Mouse (Mus musculus): ENCODE data around the gene Sfrp2. TPM values are rescaled to one million over a fixed set of nuclear protein-coding genes. Genes with fewer than 3 reads are reported as not detected.

Sfrp2 gene
- polyA plus RNA-seq, 1 experiment, result 0.67 TPM

DNA sequence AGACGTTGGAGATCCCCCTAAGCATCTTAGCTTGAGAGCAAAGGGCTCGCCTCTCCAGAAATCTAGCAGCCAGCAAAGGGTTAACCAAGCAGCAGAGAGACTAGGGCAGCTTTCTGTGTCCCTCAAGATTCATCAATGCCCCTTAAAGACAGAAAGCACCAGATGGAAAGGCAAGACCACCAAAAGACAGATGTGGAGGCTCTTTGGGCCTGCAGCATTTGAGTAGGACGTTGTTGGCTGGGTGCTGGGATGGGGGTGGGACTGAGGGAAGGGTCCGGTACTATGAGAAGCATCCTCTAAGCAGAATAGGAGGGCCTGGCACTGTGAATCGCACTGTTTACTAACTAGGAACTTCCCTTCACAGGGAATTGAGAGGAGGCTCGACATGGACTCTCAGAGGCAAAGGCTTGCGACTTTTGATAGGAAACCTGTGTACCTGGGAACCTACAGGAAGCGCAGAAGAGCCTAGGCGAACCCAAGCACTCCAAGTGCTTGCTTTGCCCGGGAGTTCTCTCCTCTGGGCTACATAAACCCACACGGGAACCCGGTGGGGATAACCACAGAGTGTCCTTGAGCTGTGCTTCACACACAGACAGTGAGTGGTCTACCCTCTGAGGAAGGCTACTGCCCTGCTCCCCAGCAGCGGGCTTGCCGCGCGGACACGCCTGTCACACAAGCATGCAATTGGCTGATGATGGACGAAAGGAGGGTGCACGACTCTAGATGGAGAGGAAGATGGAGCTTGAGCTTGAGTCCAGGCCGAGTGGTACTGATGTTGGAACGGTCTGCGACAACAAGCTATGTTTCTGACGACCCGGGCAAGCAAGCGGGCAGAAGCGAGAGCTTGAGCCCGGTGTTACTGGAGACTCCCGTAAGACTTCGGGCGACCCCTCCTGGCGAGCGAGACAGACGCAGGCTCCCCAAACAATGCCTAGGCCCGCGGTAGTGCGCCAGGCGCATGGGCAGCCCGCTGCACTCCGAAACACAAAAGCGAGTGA, 2.3 kb upstream of the Sfrp2 start:
- peaks cover 12% of the 10 kb centered on the region for H3K4me1 ChIP-seq (ENCODE audit: control insufficient read depth, insufficient read depth, low read length)
- no peaks in the 10 kb centered on the region for H3K36me3 ChIP-seq (ENCODE audit: control insufficient read depth, insufficient read depth, low read length)
- no peaks in the 10 kb centered on the region; the same call in 1 of the 2 replicates for H3K27me3 ChIP-seq (ENCODE audit: control insufficient read depth, insufficient read depth, low read length)
- H3K27ac ChIP-seq (ENCODE audit: control insufficient read depth, insufficient read depth, low read depth, low read length), result no peak overlapping the region
- peak overlapping the region; percentile 20 for H3K4me3 ChIP-seq (ENCODE audit: control insufficient read depth, low read depth, low read length)
- TF ChIP-seq POLR2A (IDR thresholded peaks at IDR 0.05; ENCODE audit: control insufficient read depth, low read depth, low read length) (no peak), CTCF (IDR thresholded peaks at IDR 0.05; ENCODE audit: control insufficient read depth, insufficient read depth, insufficient replicate concordance, low read depth, low read length) (no peak; the same call in 1 of the 2 replicates)

DNA sequence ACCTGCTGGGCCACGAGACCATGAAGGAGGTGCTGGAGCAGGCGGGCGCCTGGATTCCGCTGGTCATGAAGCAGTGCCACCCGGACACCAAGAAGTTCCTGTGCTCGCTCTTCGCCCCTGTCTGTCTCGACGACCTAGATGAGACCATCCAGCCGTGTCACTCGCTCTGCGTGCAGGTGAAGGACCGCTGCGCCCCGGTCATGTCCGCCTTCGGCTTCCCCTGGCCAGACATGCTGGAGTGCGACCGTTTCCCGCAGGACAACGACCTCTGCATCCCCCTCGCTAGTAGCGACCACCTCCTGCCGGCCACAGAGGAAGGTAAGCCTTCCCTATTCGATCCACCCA, 577 bp downstream of the Sfrp2 start:
- Histone ChIP-seq H3K27me3 (ENCODE audit: control insufficient read depth, insufficient read depth, low read length) (no peaks in the 10 kb centered on the region; the same call in 1 of the 2 replicates), H3K4me1 (ENCODE audit: control insufficient read depth, insufficient read depth, low read length) (peaks cover 12% of the 10 kb centered on the region), H3K27ac (ENCODE audit: control insufficient read depth, insufficient read depth, low read depth, low read length) (no peak overlapping the region), H3K36me3 (ENCODE audit: control insufficient read depth, insufficient read depth, low read length) (no peaks in the 10 kb centered on the region), H3K4me3 (ENCODE audit: control insufficient read depth, low read depth, low read length) (peak overlapping the region; percentile 55)
- TF ChIP-seq CTCF (IDR thresholded peaks at IDR 0.05; ENCODE audit: control insufficient read depth, insufficient read depth, insufficient replicate concordance, low read depth, low read length), result no peak
- no peak for TF ChIP-seq POLR2A (IDR thresholded peaks at IDR 0.05; ENCODE audit: control insufficient read depth, low read depth, low read length)

DNA sequence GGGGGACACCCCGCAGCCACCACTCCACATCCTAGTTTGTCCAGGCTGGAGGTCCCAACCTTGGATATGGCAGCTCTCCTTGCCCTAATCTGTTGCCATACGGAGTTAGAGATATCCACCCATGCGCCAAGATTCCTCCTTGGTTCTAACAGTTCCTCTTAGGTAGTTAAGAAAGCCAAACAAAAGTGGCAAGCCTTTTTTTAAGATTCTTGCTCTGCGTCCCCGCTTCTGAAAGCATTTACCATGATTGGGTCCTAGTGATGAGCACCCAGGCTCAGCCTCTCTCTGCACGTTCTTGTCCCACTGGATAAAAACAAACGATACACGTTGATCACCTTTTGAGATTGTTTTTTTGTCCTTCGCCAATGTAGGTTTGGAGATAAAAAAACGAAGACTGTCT, 1.0 kb downstream of the Sfrp2 start:
- Histone ChIP-seq H3K4me3 (ENCODE audit: control insufficient read depth, low read depth, low read length) (no peak overlapping the region), H3K4me1 (ENCODE audit: control insufficient read depth, insufficient read depth, low read length) (peaks cover 12% of the 10 kb centered on the region), H3K27ac (ENCODE audit: control insufficient read depth, insufficient read depth, low read depth, low read length) (no peak overlapping the region), H3K36me3 (ENCODE audit: control insufficient read depth, insufficient read depth, low read length) (no peaks in the 10 kb centered on the region), H3K27me3 (ENCODE audit: control insufficient read depth, insufficient read depth, low read length) (no peaks in the 10 kb centered on the region; the same call in 1 of the 2 replicates)
- TF ChIP-seq CTCF (IDR thresholded peaks at IDR 0.05; ENCODE audit: control insufficient read depth, insufficient read depth, insufficient replicate concordance, low read depth, low read length) (no peak), POLR2A (IDR thresholded peaks at IDR 0.05; ENCODE audit: control insufficient read depth, low read depth, low read length) (no peak)

DNA sequence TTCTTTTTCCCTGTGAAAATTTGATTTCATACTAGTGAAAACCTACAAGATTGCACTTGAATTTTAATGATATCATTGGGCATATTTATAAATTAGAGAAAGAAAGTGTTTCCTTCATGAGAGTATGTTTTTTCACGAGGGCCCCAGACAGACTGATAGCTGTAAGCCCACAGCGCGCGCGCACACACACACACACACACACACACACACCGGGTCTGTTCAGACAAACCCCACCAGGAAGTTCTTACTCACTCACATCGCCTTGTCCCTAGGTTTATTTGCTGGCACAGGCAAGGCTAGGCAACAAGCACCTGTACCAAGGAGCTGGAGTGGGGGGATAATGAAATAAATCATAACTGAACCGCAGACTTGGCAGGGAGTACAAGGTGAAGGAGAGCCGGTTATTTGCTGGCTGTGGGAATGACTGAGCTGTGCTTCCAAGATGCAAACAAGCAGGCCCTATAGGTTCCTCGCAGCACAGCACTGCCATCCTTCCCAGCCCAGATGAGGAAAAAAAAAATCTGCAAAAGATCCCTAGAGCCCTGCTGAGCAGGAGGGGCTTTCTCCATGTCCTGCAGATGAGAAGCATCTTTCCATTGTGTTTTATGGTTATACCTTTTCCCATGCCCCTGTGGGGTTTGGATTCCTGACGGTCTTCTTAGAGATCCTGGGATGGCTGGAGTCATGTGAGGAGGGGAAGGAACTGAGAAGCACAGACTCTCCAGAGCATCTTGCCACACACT, 2.3 kb downstream of the Sfrp2 start:
- no peaks in the 10 kb centered on the region for H3K36me3 ChIP-seq (ENCODE audit: control insufficient read depth, insufficient read depth, low read length)
- no peak overlapping the region for H3K4me3 ChIP-seq (ENCODE audit: control insufficient read depth, low read depth, low read length)
- no peaks in the 10 kb centered on the region; the same call in 1 of the 2 replicates for H3K27me3 ChIP-seq (ENCODE audit: control insufficient read depth, insufficient read depth, low read length)
- TF ChIP-seq CTCF (IDR thresholded peaks at IDR 0.05; ENCODE audit: control insufficient read depth, insufficient read depth, insufficient replicate concordance, low read depth, low read length) (no peak), POLR2A (IDR thresholded peaks at IDR 0.05; ENCODE audit: control insufficient read depth, low read depth, low read length) (no peak)
- peaks cover 15% of the 10 kb centered on the region for H3K4me1 ChIP-seq (ENCODE audit: control insufficient read depth, insufficient read depth, low read length)
- H3K27ac ChIP-seq (ENCODE audit: control insufficient read depth, insufficient read depth, low read depth, low read length), result no peak overlapping the region

DNA sequence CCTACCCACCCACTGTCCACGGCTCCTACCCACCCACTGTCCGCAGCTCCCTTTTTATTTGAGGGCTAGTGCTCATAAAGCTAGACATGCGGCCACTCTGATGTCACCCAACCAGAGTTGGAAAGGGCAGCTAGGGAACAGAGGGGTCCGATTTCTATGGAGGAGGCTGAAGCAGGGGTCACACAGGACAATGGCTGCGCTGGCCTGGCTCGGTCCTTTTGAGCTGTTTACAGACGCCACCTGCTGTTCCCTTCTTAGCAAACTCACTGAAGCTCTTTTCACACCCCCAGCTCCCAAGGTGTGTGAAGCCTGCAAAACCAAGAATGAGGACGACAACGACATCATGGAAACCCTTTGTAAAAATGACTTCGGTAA, 2.9 kb downstream of the Sfrp2 start:
- Histone ChIP-seq H3K27me3 (ENCODE audit: control insufficient read depth, insufficient read depth, low read length) (no peaks in the 10 kb centered on the region; the same call in 1 of the 2 replicates), H3K4me1 (ENCODE audit: control insufficient read depth, insufficient read depth, low read length) (peaks cover 15% of the 10 kb centered on the region), H3K4me3 (ENCODE audit: control insufficient read depth, low read depth, low read length) (no peak overlapping the region), H3K36me3 (ENCODE audit: control insufficient read depth, insufficient read depth, low read length) (no peaks in the 10 kb centered on the region), H3K27ac (ENCODE audit: control insufficient read depth, insufficient read depth, low read depth, low read length) (no peak overlapping the region)
- TF ChIP-seq CTCF (IDR thresholded peaks at IDR 0.05; ENCODE audit: control insufficient read depth, insufficient read depth, insufficient replicate concordance, low read depth, low read length) (no peak), POLR2A (IDR thresholded peaks at IDR 0.05; ENCODE audit: control insufficient read depth, low read depth, low read length) (no peak)

DNA sequence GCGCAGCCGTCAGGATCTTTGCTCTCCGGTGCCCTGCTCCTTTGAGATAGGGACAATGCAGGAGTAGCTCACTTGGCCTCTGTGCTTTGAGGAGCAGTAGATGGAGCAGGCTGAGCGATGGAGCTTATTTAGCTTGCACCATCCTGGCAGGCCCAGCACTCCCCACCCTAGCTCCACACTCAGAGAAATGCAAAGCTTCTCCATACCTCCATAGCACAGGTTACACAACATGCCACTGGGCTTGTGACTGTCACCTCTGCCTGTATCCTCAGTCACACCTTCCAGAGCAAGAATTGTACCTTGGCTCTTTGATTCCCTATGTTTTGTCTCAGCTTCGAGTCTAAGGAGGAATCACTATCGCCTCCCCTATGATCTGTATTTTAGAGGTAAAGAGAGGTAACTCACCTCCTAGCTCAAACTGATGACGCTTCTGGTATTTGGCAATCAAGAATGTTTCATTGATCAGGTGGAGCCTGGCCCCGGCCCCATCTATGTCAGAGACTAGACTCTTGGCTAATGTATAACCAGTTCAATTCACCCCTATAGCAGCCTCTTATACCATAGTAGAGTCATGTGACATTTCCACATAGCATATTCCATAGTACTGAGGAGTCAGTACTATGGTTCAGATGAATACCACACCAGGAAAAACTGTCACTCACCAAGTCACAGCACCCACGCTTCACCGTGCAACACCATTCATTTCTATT, 5.2 kb downstream of the Sfrp2 start:
- no peak for TF ChIP-seq POLR2A (IDR thresholded peaks at IDR 0.05; ENCODE audit: control insufficient read depth, low read depth, low read length)
- TF ChIP-seq CTCF (IDR thresholded peaks at IDR 0.05; ENCODE audit: control insufficient read depth, insufficient read depth, insufficient replicate concordance, low read depth, low read length), result no peak
- no peak overlapping the region for H3K4me3 ChIP-seq (ENCODE audit: control insufficient read depth, low read depth, low read length)
- H3K36me3 ChIP-seq (ENCODE audit: control insufficient read depth, insufficient read depth, low read length), result no peaks in the 10 kb centered on the region
- H3K27me3 ChIP-seq (ENCODE audit: control insufficient read depth, insufficient read depth, low read length), result no peaks in the 10 kb centered on the region
- H3K4me1 ChIP-seq (ENCODE audit: control insufficient read depth, insufficient read depth, low read length), result peaks cover 6% of the 10 kb centered on the region
- no peak overlapping the region for H3K27ac ChIP-seq (ENCODE audit: control insufficient read depth, insufficient read depth, low read depth, low read length)

Measured in testis, adult 2 months (tissue).